Mouse (Mus musculus): ENCODE measurements around the gene Zfp386. TPM values are rescaled to one million over a fixed set of nuclear protein-coding genes. Genes with fewer than 3 reads are reported as not detected.

Zfp386 gene
- polyA plus RNA-seq, 1 experiment from 2014 or later = 17.8 TPM

DNA sequence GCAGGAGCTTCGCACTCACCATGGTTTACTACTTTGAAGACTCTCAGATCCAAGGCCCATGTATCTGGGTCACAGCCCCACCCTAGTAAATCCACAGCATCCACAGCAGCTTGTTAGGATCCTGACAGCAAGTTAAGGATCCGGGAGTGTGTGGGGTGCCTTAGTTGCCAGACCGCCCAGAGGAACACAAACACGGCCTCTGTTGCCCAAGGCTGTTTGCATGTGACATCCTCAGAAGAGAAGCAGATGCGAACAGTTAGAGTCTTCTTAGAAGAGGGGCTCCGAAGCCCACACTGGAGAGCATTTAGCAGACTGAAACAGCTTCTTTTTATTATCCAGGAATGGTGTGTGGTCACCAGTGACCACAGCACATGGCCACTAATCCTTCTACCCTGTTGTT is 35.6 kb downstream of the Zfp386 start:
- Histone ChIP-seq H3K27ac (ENCODE audit: low read depth, low read length) (no peak overlapping the region), H3K36me3 (ENCODE audit: control insufficient read depth, insufficient read depth) (no peaks in the 10 kb centered on the region), H3K9ac (ENCODE audit: low read depth, low read length) (no peak overlapping the region), H3K27me3 (replicated peaks; ENCODE audit: control insufficient read depth, insufficient read depth, low read length) (peaks cover 4% of the 10 kb centered on the region; the same call in 1 of the 2 replicates), H3K4me2 (replicated peaks; ENCODE audit: low read depth) (no peak overlapping the region), H3K4me3 (ENCODE audit: low read depth, low read length) (no peak overlapping the region), H3K4me1 (replicated peaks; ENCODE audit: control insufficient read depth, insufficient read depth, low read length) (no peaks in the 10 kb centered on the region), H3K9me3 (ENCODE audit: control insufficient read depth) (no peaks in the 10 kb centered on the region)
- no peak for TF ChIP-seq CTCF (IDR thresholded peaks at IDR 0.05; ENCODE audit: low read depth)
- ATAC-seq = no peak
- 71% methylated on average over 6 of the region's 6 CpGs for WGBS

DNA sequence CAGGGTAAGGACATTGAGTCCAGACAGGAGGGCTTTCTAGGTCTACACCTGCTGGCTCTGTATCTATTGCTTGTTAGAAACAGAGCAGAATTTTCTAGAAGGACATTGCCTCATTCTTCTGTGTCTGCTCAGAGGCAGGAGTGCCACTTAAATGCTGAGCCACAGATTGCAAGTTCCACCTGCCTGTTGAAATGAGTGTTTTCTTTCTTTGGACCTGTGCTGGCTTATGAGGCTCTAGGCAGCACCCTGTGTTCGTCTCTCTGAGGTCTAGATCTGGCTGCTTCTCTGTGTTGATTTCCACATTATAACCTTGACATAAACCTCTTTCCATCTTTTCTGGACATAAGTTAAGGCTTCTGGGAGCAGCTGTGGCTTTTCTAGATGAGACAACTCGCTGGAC is 36.8 kb downstream of the Zfp386 start:
- no peak overlapping the region for H3K4me2 ChIP-seq (replicated peaks; ENCODE audit: low read depth)
- no peaks in the 10 kb centered on the region for H3K4me1 ChIP-seq (replicated peaks; ENCODE audit: control insufficient read depth, insufficient read depth, low read length)
- TF ChIP-seq CTCF (IDR thresholded peaks at IDR 0.05; ENCODE audit: low read depth) = no peak
- H3K27me3 ChIP-seq (replicated peaks; ENCODE audit: control insufficient read depth, insufficient read depth, low read length) = no peaks in the 10 kb centered on the region
- H3K9me3 ChIP-seq (ENCODE audit: control insufficient read depth) = no peaks in the 10 kb centered on the region
- no peak overlapping the region for H3K9ac ChIP-seq (ENCODE audit: low read depth, low read length)
- no peaks in the 10 kb centered on the region for H3K36me3 ChIP-seq (ENCODE audit: control insufficient read depth, insufficient read depth)
- 74% methylated on average over 2 of the region's 2 CpGs for WGBS
- H3K4me3 ChIP-seq (ENCODE audit: low read depth, low read length) = no peak overlapping the region
- no peak overlapping the region for H3K27ac ChIP-seq (ENCODE audit: low read depth, low read length)
- no peak for ATAC-seq

DNA sequence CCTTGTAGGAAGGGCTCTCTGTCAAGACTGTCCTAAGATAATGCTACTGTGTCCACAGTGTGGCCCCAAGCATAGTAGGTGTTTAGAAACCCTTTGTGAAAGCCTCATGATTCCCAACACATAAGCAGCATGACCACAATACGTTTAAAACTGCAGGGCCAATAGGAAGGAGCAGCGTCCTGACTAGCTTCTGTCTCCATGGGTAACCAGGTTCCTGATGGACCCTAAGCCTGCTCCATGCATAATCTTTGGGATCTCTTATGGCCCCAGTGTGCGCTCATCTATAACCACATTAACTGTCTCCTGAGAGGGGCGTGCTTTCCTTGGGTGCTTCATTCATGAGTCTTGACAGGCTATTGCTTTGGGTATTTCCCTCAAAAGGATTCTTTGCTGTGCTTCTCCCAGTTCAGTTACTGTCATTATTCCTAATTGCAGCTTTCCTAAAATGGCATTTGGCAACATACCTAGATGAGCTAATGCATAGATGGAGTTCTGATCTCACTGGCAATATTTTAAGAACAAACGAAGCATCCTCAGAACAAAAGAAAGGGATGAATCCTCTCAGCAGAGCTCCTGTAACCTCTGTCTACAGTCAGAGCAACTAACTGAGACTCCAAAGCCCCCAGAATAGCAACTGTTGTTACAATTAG is 39.6 kb downstream of the Zfp386 start:
- no peak overlapping the region for H3K27ac ChIP-seq (ENCODE audit: low read depth, low read length)
- no peak for ATAC-seq
- H3K9ac ChIP-seq (ENCODE audit: low read depth, low read length) = no peak overlapping the region
- no peaks in the 10 kb centered on the region for H3K27me3 ChIP-seq (replicated peaks; ENCODE audit: control insufficient read depth, insufficient read depth, low read length)
- H3K4me3 ChIP-seq (ENCODE audit: low read depth, low read length) = no peak overlapping the region
- no peaks in the 10 kb centered on the region for H3K9me3 ChIP-seq (ENCODE audit: control insufficient read depth)
- WGBS = 85% methylated on average over 5 of the region's 5 CpGs
- H3K36me3 ChIP-seq (ENCODE audit: control insufficient read depth, insufficient read depth) = no peaks in the 10 kb centered on the region
- H3K4me2 ChIP-seq (replicated peaks; ENCODE audit: low read depth) = no peak overlapping the region
- H3K4me1 ChIP-seq (replicated peaks; ENCODE audit: control insufficient read depth, insufficient read depth, low read length) = no peaks in the 10 kb centered on the region
- TF ChIP-seq CTCF (IDR thresholded peaks at IDR 0.05; ENCODE audit: low read depth) = no peak

DNA sequence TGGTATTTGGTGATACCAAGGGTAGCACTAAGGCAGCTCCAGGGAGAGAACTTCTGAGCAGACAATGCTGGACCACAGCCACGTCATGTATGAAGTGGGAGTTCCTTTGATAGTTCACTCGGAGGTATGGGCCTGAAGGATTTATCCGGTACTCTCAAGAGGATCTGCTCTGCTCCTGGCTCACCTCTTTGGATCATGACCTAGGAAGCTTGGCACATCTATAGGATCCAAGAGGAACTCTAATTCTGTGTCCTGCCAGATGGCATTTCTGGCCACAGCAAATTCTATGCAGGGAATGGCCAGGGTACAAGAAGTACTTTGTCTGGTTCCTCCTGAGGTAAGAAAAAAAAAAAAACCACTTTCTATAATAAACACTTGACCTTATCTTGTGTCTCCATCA is 42.3 kb downstream of the Zfp386 start:
- H3K27me3 ChIP-seq (replicated peaks; ENCODE audit: control insufficient read depth, insufficient read depth, low read length) = no peaks in the 10 kb centered on the region
- H3K4me2 ChIP-seq (replicated peaks; ENCODE audit: low read depth) = no peak overlapping the region
- no peak overlapping the region for H3K4me3 ChIP-seq (ENCODE audit: low read depth, low read length)
- no peaks in the 10 kb centered on the region for H3K36me3 ChIP-seq (ENCODE audit: control insufficient read depth, insufficient read depth)
- no peak for TF ChIP-seq CTCF (IDR thresholded peaks at IDR 0.05; ENCODE audit: low read depth)
- no peak overlapping the region for H3K9ac ChIP-seq (ENCODE audit: low read depth, low read length)
- ATAC-seq = no peak
- H3K27ac ChIP-seq (ENCODE audit: low read depth, low read length) = no peak overlapping the region
- no peaks in the 10 kb centered on the region for H3K4me1 ChIP-seq (replicated peaks; ENCODE audit: control insufficient read depth, insufficient read depth, low read length)
- WGBS = 81% methylated on average over 3 of the region's 3 CpGs
- no peaks in the 10 kb centered on the region for H3K9me3 ChIP-seq (ENCODE audit: control insufficient read depth)

DNA sequence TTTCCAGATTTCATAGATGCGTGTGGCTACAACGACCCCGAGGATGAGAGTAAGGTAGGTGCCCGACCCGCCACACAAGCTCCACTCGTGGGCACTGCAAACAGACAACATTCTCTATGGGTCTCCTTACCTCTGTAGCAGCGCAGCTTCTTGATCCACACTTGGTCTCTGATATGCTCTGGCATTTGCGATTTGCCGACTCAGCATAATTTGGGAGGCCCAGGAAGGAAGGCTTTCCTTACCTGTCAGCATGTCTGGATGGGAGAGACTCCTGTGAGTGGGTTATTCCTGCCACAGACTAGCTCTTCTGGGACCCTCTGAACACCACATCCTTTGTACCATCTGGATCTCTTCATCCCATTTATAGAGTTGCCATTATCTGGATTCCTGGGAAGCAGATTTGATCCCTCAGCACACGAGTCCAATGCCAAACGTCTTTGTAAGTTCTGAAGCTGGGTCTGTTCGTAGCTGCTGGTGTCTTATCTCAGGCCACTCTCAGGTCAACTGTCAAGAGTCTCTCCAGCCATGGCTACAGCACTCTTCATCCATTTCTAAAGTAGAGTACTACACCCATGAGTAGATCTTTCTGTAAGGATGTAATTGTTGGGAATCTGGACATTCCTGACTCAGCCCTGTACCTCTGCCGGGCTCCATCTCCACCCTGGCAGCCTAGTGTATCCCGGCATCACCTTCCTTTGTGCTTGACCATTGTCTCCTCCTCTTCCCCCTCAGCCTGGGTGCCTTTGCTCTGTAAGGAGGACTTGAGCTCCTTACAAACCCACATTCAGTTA is 47.4 kb downstream of the Zfp386 start:
- no peak for TF ChIP-seq CTCF (IDR thresholded peaks at IDR 0.05; ENCODE audit: low read depth)
- no peaks in the 10 kb centered on the region for H3K27me3 ChIP-seq (replicated peaks; ENCODE audit: control insufficient read depth, insufficient read depth, low read length)
- H3K36me3 ChIP-seq (ENCODE audit: control insufficient read depth, insufficient read depth) = no peaks in the 10 kb centered on the region
- ATAC-seq = no peak
- no peak overlapping the region for H3K4me2 ChIP-seq (replicated peaks; ENCODE audit: low read depth)
- no peaks in the 10 kb centered on the region for H3K9me3 ChIP-seq (ENCODE audit: control insufficient read depth)
- no peak overlapping the region for H3K27ac ChIP-seq (ENCODE audit: low read depth, low read length)
- no peak overlapping the region for H3K4me3 ChIP-seq (ENCODE audit: low read depth, low read length)
- 84% methylated on average over 14 of the region's 14 CpGs for WGBS
- no peaks in the 10 kb centered on the region for H3K4me1 ChIP-seq (replicated peaks; ENCODE audit: control insufficient read depth, insufficient read depth, low read length)
- H3K9ac ChIP-seq (ENCODE audit: low read depth, low read length) = no peak overlapping the region

DNA sequence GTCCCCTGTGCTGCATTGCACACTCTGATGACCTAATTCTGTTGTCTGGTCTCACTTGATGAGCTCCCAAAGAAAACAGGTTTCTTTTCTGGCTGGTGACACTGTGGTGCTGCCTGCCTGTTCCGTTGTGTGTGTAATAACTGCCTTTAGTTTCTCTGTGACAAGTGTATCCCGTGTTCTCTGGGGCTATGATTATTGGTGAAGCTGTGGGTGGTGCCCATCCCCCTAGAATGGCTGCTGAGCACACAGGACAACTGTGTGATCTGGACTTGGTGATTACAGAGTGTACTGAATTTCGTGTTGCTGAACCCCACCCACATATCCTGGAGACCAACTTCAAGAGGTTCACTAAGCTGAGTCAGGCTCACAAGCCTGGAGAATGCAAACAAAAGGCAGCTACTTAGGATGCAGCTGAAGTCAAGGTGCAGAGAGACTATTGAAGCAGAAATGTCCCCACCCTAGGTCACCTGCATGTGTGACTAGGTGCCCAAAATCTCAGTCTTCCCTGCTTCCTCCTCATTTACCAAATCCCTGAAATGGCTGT is 48.9 kb downstream of the Zfp386 start:
- Histone ChIP-seq H3K27me3 (replicated peaks; ENCODE audit: control insufficient read depth, insufficient read depth, low read length) (no peaks in the 10 kb centered on the region), H3K36me3 (ENCODE audit: control insufficient read depth, insufficient read depth) (no peaks in the 10 kb centered on the region), H3K4me1 (replicated peaks; ENCODE audit: control insufficient read depth, insufficient read depth, low read length) (no peaks in the 10 kb centered on the region), H3K9ac (ENCODE audit: low read depth, low read length) (no peak overlapping the region), H3K4me3 (ENCODE audit: low read depth, low read length) (no peak overlapping the region), H3K27ac (ENCODE audit: low read depth, low read length) (no peak overlapping the region), H3K4me2 (replicated peaks; ENCODE audit: low read depth) (no peak overlapping the region), H3K9me3 (ENCODE audit: control insufficient read depth) (no peaks in the 10 kb centered on the region)
- no peak for ATAC-seq
- 43% methylated on average over 3 of the region's 3 CpGs for WGBS
- no peak for TF ChIP-seq CTCF (IDR thresholded peaks at IDR 0.05; ENCODE audit: low read depth)
